Mouse (Mus musculus): ENCODE data around the gene 5730522E02Rik.

5730522E02Rik gene

GRCm38 (mm10) chr11:25704332-25705168 is 506.0 kb downstream of the 5730522E02Rik start:
- no peak for DNase-seq (ENCODE audit: extremely low read depth, low read depth, low spot score)

GRCm38 (mm10) chr11:25702791-25703190 is 507.8 kb downstream of the 5730522E02Rik start:
- DNase-seq (ENCODE audit: extremely low read depth, low read depth, low spot score): no peak

- no peak for DNase-seq (ENCODE audit: extremely low read depth, low read depth, low spot score)
Measured at GRCm38 (mm10) chr11:25697508-25698193, 512.9 kb downstream of the 5730522E02Rik start.

GRCm38 (mm10) chr11:25696168-25696567 is 514.4 kb downstream of the 5730522E02Rik start:
- no peak for DNase-seq (ENCODE audit: extremely low read depth, low read depth, low spot score)

- no peak for DNase-seq (ENCODE audit: extremely low read depth, low read depth, low spot score)
Measured at GRCm38 (mm10) chr11:25684731-25685130, 525.8 kb downstream of the 5730522E02Rik start.

GRCm38 (mm10) chr11:25679856-25680255 is 530.7 kb downstream of the 5730522E02Rik start:
- no peak for DNase-seq (ENCODE audit: extremely low read depth, low read depth, low spot score)

GRCm38 (mm10) chr11:25674194-25674593 is 536.4 kb downstream of the 5730522E02Rik start:
- DNase-seq (ENCODE audit: extremely low read depth, low read depth, low spot score): no peak

GRCm38 (mm10) chr11:25670018-25670417 is 540.5 kb downstream of the 5730522E02Rik start:
- DNase-seq (ENCODE audit: extremely low read depth, low read depth, low spot score): no peak

GRCm38 (mm10) chr11:25664562-25665104 is 545.9 kb downstream of the 5730522E02Rik start:
- no peak for DNase-seq (ENCODE audit: extremely low read depth, low read depth, low spot score)

GRCm38 (mm10) chr11:25646282-25646681 is 564.3 kb downstream of the 5730522E02Rik start:
- DNase-seq (ENCODE audit: extremely low read depth, low read depth, low spot score): no peak

- no peak for DNase-seq (ENCODE audit: extremely low read depth, low read depth, low spot score)
Measured at GRCm38 (mm10) chr11:25644767-25645622, 565.6 kb downstream of the 5730522E02Rik start.

GRCm38 (mm10) chr11:25606886-25607285 is 603.7 kb downstream of the 5730522E02Rik start:
- DNase-seq (ENCODE audit: extremely low read depth, low read depth, low spot score): no peak

- DNase-seq (ENCODE audit: extremely low read depth, low read depth, low spot score): no peak
Measured at GRCm38 (mm10) chr11:25600030-25600429, 610.5 kb downstream of the 5730522E02Rik start.

GRCm38 (mm10) chr11:25595303-25595702 is 615.3 kb downstream of the 5730522E02Rik start:
- DNase-seq (ENCODE audit: extremely low read depth, low read depth, low spot score): no peak

GRCm38 (mm10) chr11:25594780-25595179 is 615.8 kb downstream of the 5730522E02Rik start:
- DNase-seq (ENCODE audit: extremely low read depth, low read depth, low spot score): no peak

- no peak for DNase-seq (ENCODE audit: extremely low read depth, low read depth, low spot score)
Measured at GRCm38 (mm10) chr11:25592268-25592667, 618.3 kb downstream of the 5730522E02Rik start.

- no peak for DNase-seq (ENCODE audit: extremely low read depth, low read depth, low spot score)
Measured at GRCm38 (mm10) chr11:25590215-25590614, 620.3 kb downstream of the 5730522E02Rik start.

- DNase-seq (ENCODE audit: extremely low read depth, low read depth, low spot score): no peak
Measured at GRCm38 (mm10) chr11:25589509-25589908, 621.1 kb downstream of the 5730522E02Rik start.

GRCm38 (mm10) chr11:25574129-25574465 is 636.5 kb downstream of the 5730522E02Rik start:
- DNase-seq (ENCODE audit: extremely low read depth, low read depth, low spot score): no peak

GRCm38 (mm10) chr11:25573408-25574128 is 637.0 kb downstream of the 5730522E02Rik start:
- DNase-seq (ENCODE audit: extremely low read depth, low read depth, low spot score): no peak

Measured in fat pad, adult 2 months (tissue).